Mouse (Mus musculus): ENCODE data around the gene Nr4a1. TPM values are rescaled to one million over a fixed set of nuclear protein-coding genes. Genes with fewer than 3 reads are reported as not detected.

The Nr4a1 gene
- polyA plus RNA-seq, 1 experiment from 2014 or later, result 5.1 TPM

- ATAC-seq (ENCODE audit: low FRiP score) (no peak), DNase-seq (ENCODE audit: low spot score) (no peak)
- Histone ChIP-seq H3K4me3 (replicated peaks; ENCODE audit: low read length) (no peak overlapping the region), H3K4me2 (replicated peaks) (no peak overlapping the region), H3K9me3 (ENCODE audit: control insufficient read depth, low read length) (no peaks in the 10 kb centered on the region), H3K27me3 (ENCODE audit: control insufficient read depth, insufficient read depth, low read length) (no peaks in the 10 kb centered on the region), H3K9ac (no peak overlapping the region), H3K27ac (no peak overlapping the region), H3K4me1 (replicated peaks; ENCODE audit: control insufficient read depth, insufficient read depth, low read length) (peaks cover 7% of the 10 kb centered on the region), H3K36me3 (replicated peaks; ENCODE audit: control insufficient read depth, insufficient read depth) (no peaks in the 10 kb centered on the region)
- WGBS, result 65% methylated on average over 5 of the region's 5 CpGs
These were observed 5.9 kb upstream of the Nr4a1 start for GRCm38 (mm10) chr15:101248029-101248710.

GRCm38 (mm10) chr15:101250220-101250800 lies 3.8 kb upstream of the Nr4a1 start:
- Histone ChIP-seq H3K4me2 (replicated peaks) (no peak overlapping the region), H3K9me3 (ENCODE audit: control insufficient read depth, low read length) (no peaks in the 10 kb centered on the region), H3K4me3 (replicated peaks; ENCODE audit: low read length) (no peak overlapping the region), H3K36me3 (replicated peaks; ENCODE audit: control insufficient read depth, insufficient read depth) (no peaks in the 10 kb centered on the region), H3K27me3 (ENCODE audit: control insufficient read depth, insufficient read depth, low read length) (no peaks in the 10 kb centered on the region), H3K27ac (no peak overlapping the region), H3K4me1 (replicated peaks; ENCODE audit: control insufficient read depth, insufficient read depth, low read length) (peaks cover 15% of the 10 kb centered on the region), H3K9ac (no peak overlapping the region)
- ATAC-seq (ENCODE audit: low FRiP score) (no peak), DNase-seq (ENCODE audit: low spot score) (peak; percentile 19)
- 81% methylated on average over 9 of the region's 9 CpGs for WGBS

- no peaks in the 10 kb centered on the region for H3K36me3 ChIP-seq (replicated peaks; ENCODE audit: control insufficient read depth, insufficient read depth)
- peaks cover 11% of the 10 kb centered on the region for H3K4me1 ChIP-seq (replicated peaks; ENCODE audit: control insufficient read depth, insufficient read depth, low read length)
- H3K27ac ChIP-seq, result no peak overlapping the region
- H3K4me3 ChIP-seq (replicated peaks; ENCODE audit: low read length), result no peak overlapping the region
- WGBS, result 85% methylated on average over 5 of the region's 5 CpGs
- no peaks in the 10 kb centered on the region for H3K27me3 ChIP-seq (ENCODE audit: control insufficient read depth, insufficient read depth, low read length)
- H3K9me3 ChIP-seq (ENCODE audit: control insufficient read depth, low read length), result no peaks in the 10 kb centered on the region
- DNase-seq (ENCODE audit: low spot score), result no peak
- ATAC-seq (ENCODE audit: low FRiP score), result no peak
- no peak overlapping the region for H3K9ac ChIP-seq
- no peak overlapping the region for H3K4me2 ChIP-seq (replicated peaks)
These were observed 2.1 kb upstream of the Nr4a1 start for GRCm38 (mm10) chr15:101251930-101252329.

- peaks cover 7% of the 10 kb centered on the region for H3K4me1 ChIP-seq (replicated peaks; ENCODE audit: control insufficient read depth, insufficient read depth, low read length)
- no peak overlapping the region for H3K9ac ChIP-seq
- H3K4me3 ChIP-seq (replicated peaks; ENCODE audit: low read length), result no peak overlapping the region
- H3K27me3 ChIP-seq (ENCODE audit: control insufficient read depth, insufficient read depth, low read length), result no peaks in the 10 kb centered on the region
- no peaks in the 10 kb centered on the region for H3K36me3 ChIP-seq (replicated peaks; ENCODE audit: control insufficient read depth, insufficient read depth)
- no peaks in the 10 kb centered on the region for H3K9me3 ChIP-seq (ENCODE audit: control insufficient read depth, low read length)
- ATAC-seq (ENCODE audit: low FRiP score) (no peak), DNase-seq (ENCODE audit: low spot score) (no peak)
- 81% methylated on average over 6 of the region's 6 CpGs for WGBS
- no peak overlapping the region for H3K27ac ChIP-seq
- H3K4me2 ChIP-seq (replicated peaks), result no peak overlapping the region
These were observed 1.5 kb upstream of the Nr4a1 start for GRCm38 (mm10) chr15:101252614-101253013.

GRCm38 (mm10) chr15:101253563-101253885 lies 545 bp upstream of the Nr4a1 start:
- peaks cover 7% of the 10 kb centered on the region for H3K4me1 ChIP-seq (replicated peaks; ENCODE audit: control insufficient read depth, insufficient read depth, low read length)
- no peaks in the 10 kb centered on the region for H3K9me3 ChIP-seq (ENCODE audit: control insufficient read depth, low read length)
- WGBS, result 36% methylated on average over 3 of the region's 3 CpGs
- peak overlapping the region; percentile 89 for H3K9ac ChIP-seq
- H3K27me3 ChIP-seq (ENCODE audit: control insufficient read depth, insufficient read depth, low read length), result no peaks in the 10 kb centered on the region
- ATAC-seq (ENCODE audit: low FRiP score), result no peak
- no peaks in the 10 kb centered on the region for H3K36me3 ChIP-seq (replicated peaks; ENCODE audit: control insufficient read depth, insufficient read depth)
- peak overlapping the region; percentile 62; the same call in 1 of the 2 replicates for H3K27ac ChIP-seq
- DNase-seq (ENCODE audit: low spot score), result no peak
- H3K4me2 ChIP-seq (replicated peaks), result peak overlapping the region; percentile 85
- H3K4me3 ChIP-seq (replicated peaks; ENCODE audit: low read length), result peak overlapping the region; percentile 67

- Histone ChIP-seq H3K27ac (no peak overlapping the region), H3K4me1 (replicated peaks; ENCODE audit: control insufficient read depth, insufficient read depth, low read length) (peaks cover 7% of the 10 kb centered on the region), H3K9me3 (ENCODE audit: control insufficient read depth, low read length) (no peaks in the 10 kb centered on the region), H3K4me3 (replicated peaks; ENCODE audit: low read length) (no peak overlapping the region), H3K27me3 (ENCODE audit: control insufficient read depth, insufficient read depth, low read length) (no peaks in the 10 kb centered on the region), H3K4me2 (replicated peaks) (no peak overlapping the region), H3K9ac (no peak overlapping the region), H3K36me3 (replicated peaks; ENCODE audit: control insufficient read depth, insufficient read depth) (no peaks in the 10 kb centered on the region)
- ATAC-seq (ENCODE audit: low FRiP score), result no peak
- 94% methylated on average over 7 of the region's 7 CpGs for WGBS
- no peak for DNase-seq (ENCODE audit: low spot score)
These were observed 1.9 kb downstream of the Nr4a1 start for GRCm38 (mm10) chr15:101255842-101256462.

- ATAC-seq (ENCODE audit: low FRiP score), result no peak
- 78% methylated on average over 14 of the region's 14 CpGs for WGBS
- peaks cover 7% of the 10 kb centered on the region for H3K4me1 ChIP-seq (replicated peaks; ENCODE audit: control insufficient read depth, insufficient read depth, low read length)
- no peak overlapping the region for H3K4me3 ChIP-seq (replicated peaks; ENCODE audit: low read length)
- H3K27me3 ChIP-seq (ENCODE audit: control insufficient read depth, insufficient read depth, low read length), result no peaks in the 10 kb centered on the region
- no peak overlapping the region for H3K27ac ChIP-seq
- H3K9me3 ChIP-seq (ENCODE audit: control insufficient read depth, low read length), result no peaks in the 10 kb centered on the region
- H3K9ac ChIP-seq, result no peak overlapping the region
- H3K4me2 ChIP-seq (replicated peaks), result no peak overlapping the region
- DNase-seq (ENCODE audit: low spot score), result no peak
- no peaks in the 10 kb centered on the region for H3K36me3 ChIP-seq (replicated peaks; ENCODE audit: control insufficient read depth, insufficient read depth)
These were observed 2.6 kb downstream of the Nr4a1 start for GRCm38 (mm10) chr15:101256463-101257206.

GRCm38 (mm10) chr15:101258420-101258819 lies 4.4 kb downstream of the Nr4a1 start:
- ATAC-seq (ENCODE audit: low FRiP score) (no peak), DNase-seq (ENCODE audit: low spot score) (no peak)
- Histone ChIP-seq H3K36me3 (replicated peaks; ENCODE audit: control insufficient read depth, insufficient read depth) (no peaks in the 10 kb centered on the region), H3K9me3 (ENCODE audit: control insufficient read depth, low read length) (no peaks in the 10 kb centered on the region), H3K4me3 (replicated peaks; ENCODE audit: low read length) (no peak overlapping the region), H3K4me2 (replicated peaks) (no peak overlapping the region), H3K27me3 (ENCODE audit: control insufficient read depth, insufficient read depth, low read length) (no peaks in the 10 kb centered on the region), H3K9ac (no peak overlapping the region), H3K4me1 (replicated peaks; ENCODE audit: control insufficient read depth, insufficient read depth, low read length) (peaks cover 7% of the 10 kb centered on the region), H3K27ac (no peak overlapping the region)
- 88% methylated on average over 11 of the region's 11 CpGs for WGBS

- no peak overlapping the region for H3K4me2 ChIP-seq (replicated peaks)
- WGBS, result 85% methylated on average over 3 of the region's 3 CpGs
- no peak for ATAC-seq (ENCODE audit: low FRiP score)
- H3K4me1 ChIP-seq (replicated peaks; ENCODE audit: control insufficient read depth, insufficient read depth, low read length), result peaks cover under 1% of the 10 kb centered on the region
- no peaks in the 10 kb centered on the region; the same call in 1 of the 2 replicates for H3K27me3 ChIP-seq (ENCODE audit: control insufficient read depth, insufficient read depth, low read length)
- H3K27ac ChIP-seq, result no peak overlapping the region
- no peaks in the 10 kb centered on the region for H3K9me3 ChIP-seq (ENCODE audit: control insufficient read depth, low read length)
- no peak for DNase-seq (ENCODE audit: low spot score)
- H3K9ac ChIP-seq, result no peak overlapping the region
- no peaks in the 10 kb centered on the region for H3K36me3 ChIP-seq (replicated peaks; ENCODE audit: control insufficient read depth, insufficient read depth)
- no peak overlapping the region for H3K4me3 ChIP-seq (replicated peaks; ENCODE audit: low read length)
These were observed 5.9 kb downstream of the Nr4a1 start for GRCm38 (mm10) chr15:101259922-101260321.
